Mouse (Mus musculus): Measurements from ENCODE around the gene Wrap53. TPM values are rescaled to one million over a fixed set of nuclear protein-coding genes. Genes with fewer than 3 reads are reported as not detected.
"Not testable (repeated sequence)": the region's sequence is repeated elsewhere in the genome, so short reads cannot be mapped to it uniquely, and the experiment has no call there.

Gene Wrap53
- total and polyA plus RNA-seq, 2 experiments from 2014 or later: 12.8 to 19.4 TPM

- peak; percentile 84 for ATAC-seq
- Histone ChIP-seq H3K9me3 (ENCODE audit: low read length) (no peaks in the 10 kb centered on the region), H3K27me3 (ENCODE audit: insufficient read depth, low read length) (no peaks in the 10 kb centered on the region), H3K36me3 (ENCODE audit: insufficient read depth, low read length) (no peaks in the 10 kb centered on the region), H3K4me3 (ENCODE audit: low read length) (peak overlapping the region; percentile 50), H3K9ac (replicated peaks; ENCODE audit: low read length) (peak overlapping the region; percentile 51), H3K27ac (peak overlapping the region; percentile 85), H3K4me1 (ENCODE audit: insufficient read depth, low read length) (peaks cover 18% of the 10 kb centered on the region), H3K4me2 (ENCODE audit: low read depth, low read length) (peak overlapping the region; percentile 72)
- under 1% methylated on average over 44 of the region's 44 CpGs for WGBS
- peak; percentile 95 for DNase-seq (ENCODE audit: low spot score)
- peak; percentile 71 for TF ChIP-seq CTCF (IDR thresholded peaks at IDR 0.05; ENCODE audit: low read depth)
These were observed 33.5 kb downstream of the Wrap53 start for GRCm38 (mm10) chr11:69546423-69547053.

- TF ChIP-seq CTCF (IDR thresholded peaks at IDR 0.05; ENCODE audit: low read depth): peak; percentile 33; the same call in 1 of the 2 replicates
- peak; percentile 22 for DNase-seq (ENCODE audit: low spot score)
- peaks cover 18% of the 10 kb centered on the region for H3K4me1 ChIP-seq (ENCODE audit: insufficient read depth, low read length)
These were observed 34.1 kb downstream of the Wrap53 start for GRCm38 (mm10) chr11:69545957-69546356.

GRCm38 (mm10) chr11:69543598-69543997, 36.5 kb downstream of the Wrap53 start:
- WGBS: 7% methylated on average over 3 of the region's 3 CpGs
- H3K4me3 ChIP-seq (ENCODE audit: low read length): no peak overlapping the region
- ATAC-seq (no peak), DNase-seq (ENCODE audit: low spot score) (peak; percentile 45)
- no peaks in the 10 kb centered on the region for H3K27me3 ChIP-seq (ENCODE audit: insufficient read depth, low read length)
- H3K36me3 ChIP-seq (ENCODE audit: insufficient read depth, low read length): no peaks in the 10 kb centered on the region
- peak overlapping the region; percentile 14; the same call in 1 of the 2 replicates for H3K9ac ChIP-seq (replicated peaks; ENCODE audit: low read length)
- peaks cover 18% of the 10 kb centered on the region for H3K4me1 ChIP-seq (ENCODE audit: insufficient read depth, low read length)
- H3K9me3 ChIP-seq (ENCODE audit: low read length): no peaks in the 10 kb centered on the region
- H3K4me2 ChIP-seq (ENCODE audit: low read depth, low read length): 0 out of 2 replicates have a peak overlapping the region, but pooled peaks have one; percentile 8
- no peak for TF ChIP-seq CTCF (IDR thresholded peaks at IDR 0.05; ENCODE audit: low read depth)
- peak overlapping the region; percentile 37; the same call in 1 of the 2 replicates for H3K27ac ChIP-seq

More at GRCm38 (mm10) chr11:69545957-69546356, 34.1 kb downstream of the Wrap53 start:
- WGBS: 13% methylated on average over 7 of the region's 7 CpGs
- Histone ChIP-seq H3K4me3 (ENCODE audit: low read length) (peak overlapping the region; percentile 50), H3K4me2 (ENCODE audit: low read depth, low read length) (peak overlapping the region; percentile 72), H3K36me3 (ENCODE audit: insufficient read depth, low read length) (no peaks in the 10 kb centered on the region), H3K27me3 (ENCODE audit: insufficient read depth, low read length) (no peaks in the 10 kb centered on the region), H3K27ac (peak overlapping the region; percentile 85), H3K9me3 (ENCODE audit: low read length) (no peaks in the 10 kb centered on the region), H3K9ac (replicated peaks; ENCODE audit: low read length) (peak overlapping the region; percentile 51)
- ATAC-seq: peak; percentile 37

GRCm38 (mm10) chr11:69541741-69542140, 38.3 kb downstream of the Wrap53 start:
- H3K9ac ChIP-seq (replicated peaks; ENCODE audit: low read length); H3K4me1 ChIP-seq (ENCODE audit: insufficient read depth, low read length); H3K4me2 ChIP-seq (ENCODE audit: low read depth, low read length); DNase-seq (ENCODE audit: low spot score); H3K36me3 ChIP-seq (ENCODE audit: insufficient read depth, low read length); H3K4me3 ChIP-seq (ENCODE audit: low read length); ATAC-seq; H3K27ac ChIP-seq; H3K9me3 ChIP-seq (ENCODE audit: low read length); H3K27me3 ChIP-seq (ENCODE audit: insufficient read depth, low read length): not testable (repeated sequence)
- whole genome bisulfite sequencing: 65% methylated on average over 1 of the region's 3 CpGs

- no peak overlapping the region for H3K9ac ChIP-seq (replicated peaks; ENCODE audit: low read length)
- ATAC-seq (no peak), DNase-seq (ENCODE audit: low spot score) (no peak)
- H3K27ac ChIP-seq: no peak overlapping the region
- no peak for TF ChIP-seq CTCF (IDR thresholded peaks at IDR 0.05; ENCODE audit: low read depth)
- no peaks in the 10 kb centered on the region for H3K9me3 ChIP-seq (ENCODE audit: low read length)
- no peaks in the 10 kb centered on the region for H3K27me3 ChIP-seq (ENCODE audit: insufficient read depth, low read length)
- H3K36me3 ChIP-seq (ENCODE audit: insufficient read depth, low read length): no peaks in the 10 kb centered on the region
- no peak overlapping the region for H3K4me2 ChIP-seq (ENCODE audit: low read depth, low read length)
- no peak overlapping the region for H3K4me3 ChIP-seq (ENCODE audit: low read length)
- peaks cover 10% of the 10 kb centered on the region; the same call in 1 of the 2 replicates for H3K4me1 ChIP-seq (ENCODE audit: insufficient read depth, low read length)
- WGBS: 93% methylated on average over 2 of the region's 2 CpGs
These were observed 39.4 kb downstream of the Wrap53 start for GRCm38 (mm10) chr11:69540700-69541099.

GRCm38 (mm10) chr11:69534990-69535389, 45.1 kb downstream of the Wrap53 start:
- Histone ChIP-seq H3K4me1 (ENCODE audit: insufficient read depth, low read length) (no peaks in the 10 kb centered on the region), H3K4me2 (ENCODE audit: low read depth, low read length) (no peak overlapping the region), H3K9me3 (ENCODE audit: low read length) (no peaks in the 10 kb centered on the region), H3K9ac (replicated peaks; ENCODE audit: low read length) (no peak overlapping the region), H3K27me3 (ENCODE audit: insufficient read depth, low read length) (no peaks in the 10 kb centered on the region), H3K27ac (no peak overlapping the region), H3K36me3 (ENCODE audit: insufficient read depth, low read length) (no peaks in the 10 kb centered on the region), H3K4me3 (ENCODE audit: low read length) (no peak overlapping the region)
- DNase-seq (ENCODE audit: low spot score) (no peak), ATAC-seq (no peak)
- WGBS: 79% methylated on average over 1 of the region's 1 CpGs
- no peak for TF ChIP-seq CTCF (IDR thresholded peaks at IDR 0.05; ENCODE audit: low read depth)
